Mouse (Mus musculus) thymus, postnatal 4 days (tissue): ENCODE data around the gene Dnajc25.

ENCODE experiments used
- DNase-seq: peaks from one replicate; pipeline ENCODE4 v3.0.0; 2021

Gene Dnajc25

DNA sequence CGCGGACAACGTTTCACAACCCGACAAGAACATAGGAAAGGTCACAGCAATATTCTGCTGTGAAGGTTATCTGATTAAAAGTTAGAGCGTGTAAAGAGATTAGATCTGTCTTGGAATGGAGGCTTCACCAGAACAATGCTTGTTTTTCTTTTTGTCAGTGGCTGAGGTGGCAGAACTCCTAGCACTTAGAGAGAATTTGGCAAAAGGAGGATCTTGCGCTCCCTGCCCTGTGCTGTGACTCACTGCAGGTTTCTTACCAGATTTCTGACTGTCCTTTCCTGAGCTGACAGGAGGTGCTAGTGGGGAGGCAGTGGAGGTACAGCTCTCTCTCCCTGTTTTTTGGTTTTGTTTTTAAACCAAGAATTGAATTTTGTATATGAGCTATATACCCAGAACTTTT is 12.2 kb downstream of the Dnajc25 start:
- DNase-seq, result no peak

DNA sequence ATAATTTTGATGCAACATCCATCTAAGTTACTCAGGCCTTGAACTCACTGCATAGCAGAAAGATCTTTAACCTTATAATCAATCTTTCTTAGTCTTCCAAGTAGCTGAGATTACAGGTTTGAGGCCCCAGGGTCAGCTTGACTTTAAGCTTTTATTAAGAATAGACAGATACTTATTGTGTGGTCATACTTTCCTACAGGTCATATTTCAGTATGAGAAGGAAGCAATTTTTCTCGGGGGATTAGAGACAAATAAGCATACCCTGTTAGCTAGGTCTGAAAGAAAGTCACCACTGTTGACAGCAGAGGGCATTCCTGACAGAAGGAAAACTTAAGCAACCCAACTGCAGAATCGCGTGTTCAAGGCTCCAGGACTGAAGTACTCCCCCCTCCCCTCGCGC is 13.1 kb downstream of the Dnajc25 start:
- DNase-seq, result no peak

DNA sequence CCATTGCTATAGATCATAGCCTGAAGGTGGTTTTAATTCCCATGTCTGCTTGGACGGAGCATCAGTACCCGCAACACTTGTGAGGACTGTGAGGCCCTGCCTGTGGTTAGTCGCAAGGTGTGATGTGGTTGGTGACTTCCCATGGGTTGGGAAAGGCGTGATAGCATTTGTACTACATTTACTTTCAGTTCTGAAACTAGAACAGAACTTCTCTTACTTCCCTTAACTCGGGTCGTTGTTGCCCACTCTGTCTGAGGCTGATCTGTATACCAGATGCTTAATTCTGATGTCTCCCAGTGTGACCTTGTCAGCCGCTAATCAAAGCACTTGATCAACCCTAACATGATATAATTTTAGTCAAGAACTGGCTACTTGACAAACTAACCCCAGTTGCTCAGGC is 14.3 kb downstream of the Dnajc25 start:
- peak; percentile 45 for DNase-seq

DNA sequence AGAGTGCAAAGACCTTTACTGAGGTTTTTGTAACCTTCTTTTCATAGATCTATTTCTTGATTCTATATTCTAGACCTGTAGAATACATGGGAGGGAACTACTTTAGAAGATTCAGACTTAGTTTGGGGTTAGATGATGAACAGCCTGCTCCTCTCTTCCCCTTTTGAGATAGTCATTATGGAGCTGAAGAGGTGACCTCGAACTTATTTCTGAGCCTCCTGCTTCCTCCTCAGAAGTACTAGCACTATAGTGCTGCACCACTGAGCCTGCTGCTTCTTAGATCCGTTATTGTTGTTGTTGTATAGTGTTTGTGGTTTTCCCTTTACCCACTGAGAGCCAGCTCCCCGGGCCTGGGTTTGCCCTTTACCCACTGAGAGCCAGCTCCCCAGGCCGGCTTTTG is 14.8 kb downstream of the Dnajc25 start:
- DNase-seq, result peak; percentile 53

DNA sequence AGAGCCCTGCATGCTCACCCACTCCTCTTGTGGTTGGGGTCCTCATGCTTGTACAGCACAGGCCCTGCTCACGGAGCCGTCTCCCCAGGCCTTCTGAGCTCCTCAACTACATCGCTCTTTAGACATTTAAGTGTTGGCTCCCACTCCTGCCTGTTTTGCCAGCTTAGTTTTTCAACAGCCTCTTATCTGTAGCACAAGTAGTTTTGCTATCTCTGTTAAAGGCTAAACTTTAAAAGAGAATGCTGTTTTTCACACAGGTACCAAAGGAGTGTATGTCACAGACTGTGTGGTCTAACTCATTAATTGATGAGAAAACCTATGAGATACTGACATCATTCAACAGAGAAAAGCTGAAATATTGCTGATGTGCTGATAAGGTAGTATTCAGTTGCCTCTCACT is 16.6 kb downstream of the Dnajc25 start:
- DNase-seq, result peak; percentile 42

DNA sequence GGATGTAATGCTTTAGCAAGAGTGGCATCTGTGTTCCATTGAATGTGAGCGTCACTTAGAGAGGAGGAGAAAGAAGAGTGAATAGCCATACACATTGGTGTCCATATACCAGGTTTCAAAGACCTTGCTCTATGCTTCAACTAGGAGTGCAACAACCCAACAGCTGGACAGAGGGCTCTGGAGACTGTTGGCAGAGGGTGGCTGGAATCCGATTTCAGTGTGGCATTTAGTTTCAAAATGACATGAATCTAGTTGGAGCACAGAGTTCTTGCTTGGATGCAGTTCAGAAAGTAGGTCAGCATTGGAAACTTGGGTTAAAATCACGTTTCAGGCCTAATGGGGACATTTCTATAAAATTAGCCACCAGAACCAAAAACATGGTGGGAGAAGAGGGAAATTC is 20.3 kb downstream of the Dnajc25 start:
- DNase-seq, result no peak

DNA sequence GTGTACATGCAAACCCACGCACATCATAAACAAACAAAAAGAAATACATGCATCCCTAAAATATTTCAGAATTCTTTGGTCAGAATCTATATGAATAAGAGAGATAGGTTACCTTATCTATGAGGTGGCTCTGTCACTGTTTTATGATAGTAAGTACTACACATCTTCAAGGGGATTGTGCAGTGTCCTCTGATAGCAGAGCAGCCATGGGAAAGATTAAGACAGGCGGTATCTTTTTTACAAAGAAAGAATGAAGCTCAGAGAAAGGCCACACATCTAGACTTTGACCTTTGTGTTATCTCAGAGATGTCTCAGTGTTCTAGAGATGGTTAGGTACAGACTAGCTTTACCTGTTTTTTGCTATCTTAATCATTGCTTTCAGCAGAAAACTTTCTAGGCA is 22.1 kb downstream of the Dnajc25 start:
- no peak for DNase-seq

DNA sequence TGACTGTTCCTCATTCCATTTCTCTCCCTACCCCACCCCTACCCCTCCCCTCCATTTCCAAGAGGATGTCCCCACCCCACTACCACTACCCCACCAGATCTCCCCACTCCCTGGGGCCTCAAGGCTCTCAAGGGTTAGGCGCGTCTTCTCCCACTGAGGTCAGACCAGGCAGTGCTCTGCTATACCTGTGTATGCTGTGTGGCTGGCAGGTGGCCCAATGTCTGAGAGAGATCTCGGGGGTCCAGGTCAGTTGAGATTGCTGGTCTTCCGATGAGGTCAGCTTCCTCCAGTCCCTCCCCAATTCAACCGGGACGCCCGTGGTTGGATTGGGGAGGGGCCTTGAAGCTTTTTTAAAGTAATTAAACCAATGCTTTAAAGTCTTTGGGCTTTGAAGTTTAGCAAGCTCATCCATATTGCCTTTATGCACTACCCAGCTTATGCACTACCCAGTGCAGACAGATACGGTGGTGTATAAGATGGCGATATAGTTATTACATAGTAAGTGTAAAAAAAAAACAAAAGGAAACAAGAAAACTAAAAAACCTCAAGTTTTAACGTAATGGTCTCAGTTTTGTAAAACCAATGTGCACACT is 39.6 kb downstream of the Dnajc25 start:
- peak; percentile 26 for DNase-seq

DNA sequence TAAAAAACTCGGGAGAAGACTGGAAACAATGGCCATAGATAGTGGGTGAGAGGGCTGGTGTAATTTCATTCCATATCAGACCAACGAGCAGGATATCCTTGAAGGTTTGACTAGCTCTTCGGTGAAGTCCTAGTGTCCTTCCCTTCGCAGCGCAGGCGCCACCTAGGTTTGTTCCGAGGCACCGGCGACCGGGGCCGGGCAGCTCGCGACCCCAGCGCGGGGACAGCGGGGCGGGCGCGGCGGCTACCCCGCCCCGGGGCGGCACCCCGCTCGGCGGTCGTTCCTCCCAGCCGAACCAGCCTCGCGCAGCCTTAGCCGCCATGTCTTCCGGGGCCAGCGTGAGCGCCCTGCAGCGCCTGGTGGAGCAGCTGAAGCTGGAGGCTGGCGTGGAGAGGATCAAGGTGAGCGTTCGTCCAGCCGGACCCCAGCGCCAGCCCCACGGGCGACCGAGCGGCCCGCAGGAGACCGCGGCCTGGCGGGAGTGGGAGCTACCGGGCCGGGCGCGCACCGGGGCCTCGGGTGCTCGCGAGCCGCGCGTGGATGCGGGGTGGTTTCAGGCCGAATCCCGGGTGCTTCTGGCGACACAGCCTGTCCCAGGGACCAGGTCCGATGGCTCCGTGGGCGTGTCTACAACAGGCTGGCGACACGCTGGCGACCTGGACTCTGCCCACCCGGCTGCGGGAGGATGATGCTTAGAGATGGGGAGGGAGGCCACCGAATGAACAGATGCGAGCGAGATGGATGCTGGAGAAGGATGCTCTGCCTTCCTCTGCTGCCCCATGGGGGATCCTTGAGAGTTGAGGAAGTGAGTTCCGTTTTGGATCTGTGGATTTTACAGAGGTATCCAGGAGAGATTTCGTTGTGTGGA is 40.3 kb downstream of the Dnajc25 start, which contains the start of gene Gng10:
Gene Gng10 (plus strand): TSS at position 171 of the 868 bp plus-strand sequence.
- DNase-seq, result peak; percentile 84

DNA sequence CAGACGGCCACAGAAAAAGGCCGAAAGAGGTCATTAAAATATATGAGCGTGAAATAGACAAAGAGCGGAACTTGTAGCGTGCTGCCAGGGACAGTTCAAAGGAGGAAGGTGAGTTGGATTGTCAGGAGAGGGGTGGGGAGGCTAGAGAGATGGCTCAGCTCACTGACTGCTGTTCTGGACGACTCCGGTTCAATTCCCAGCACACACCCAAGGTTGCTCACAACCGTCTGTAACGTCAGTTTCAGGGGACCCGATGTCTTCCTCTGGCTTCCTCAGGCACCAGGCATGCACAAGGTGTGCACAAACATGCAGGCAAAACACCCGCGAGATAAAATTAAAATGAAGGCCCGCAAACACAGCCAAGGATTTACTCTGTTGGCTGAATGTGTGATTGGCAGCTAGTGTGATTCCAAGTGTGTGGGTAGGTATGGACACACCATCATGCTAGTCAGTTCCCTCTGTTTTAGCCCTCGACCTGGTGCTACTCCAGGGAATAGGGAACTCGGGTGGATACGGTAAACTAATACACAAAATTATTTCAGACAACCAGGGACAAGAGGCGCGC is 41.0 kb downstream of the Dnajc25 start:
- peak; percentile 32 for DNase-seq

DNA sequence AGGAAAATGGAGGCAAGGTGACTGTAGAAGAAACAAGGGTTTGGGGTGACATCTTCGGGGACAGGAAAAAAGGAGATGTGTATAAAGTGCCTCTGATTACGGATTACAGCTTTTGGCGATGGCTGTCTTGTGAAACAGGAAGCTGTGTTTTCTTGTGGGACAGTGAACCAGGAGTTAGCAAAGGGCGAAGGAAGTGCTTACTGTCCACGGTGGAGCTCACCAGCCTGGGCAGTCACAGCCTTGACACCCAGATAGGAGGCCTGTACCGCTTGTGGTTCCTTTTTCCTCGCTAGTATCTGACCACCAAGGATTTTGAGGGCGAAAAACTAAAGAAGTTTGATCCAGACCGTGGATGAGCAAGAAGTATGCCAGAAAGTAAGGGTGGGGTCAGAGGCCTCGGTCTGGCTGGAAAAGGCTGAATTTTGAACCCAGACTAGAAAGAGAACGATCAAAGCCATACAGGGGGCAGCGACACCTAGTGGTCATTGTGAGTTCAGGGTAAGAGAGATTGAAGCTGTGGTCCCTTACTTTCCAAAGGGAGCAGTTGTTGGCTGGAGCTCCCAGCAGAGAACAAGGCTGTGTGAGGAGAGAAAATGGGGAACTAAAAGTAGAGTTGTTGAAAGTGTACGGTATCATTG is 41.7 kb downstream of the Dnajc25 start:
- DNase-seq, result peak; percentile 85

DNA sequence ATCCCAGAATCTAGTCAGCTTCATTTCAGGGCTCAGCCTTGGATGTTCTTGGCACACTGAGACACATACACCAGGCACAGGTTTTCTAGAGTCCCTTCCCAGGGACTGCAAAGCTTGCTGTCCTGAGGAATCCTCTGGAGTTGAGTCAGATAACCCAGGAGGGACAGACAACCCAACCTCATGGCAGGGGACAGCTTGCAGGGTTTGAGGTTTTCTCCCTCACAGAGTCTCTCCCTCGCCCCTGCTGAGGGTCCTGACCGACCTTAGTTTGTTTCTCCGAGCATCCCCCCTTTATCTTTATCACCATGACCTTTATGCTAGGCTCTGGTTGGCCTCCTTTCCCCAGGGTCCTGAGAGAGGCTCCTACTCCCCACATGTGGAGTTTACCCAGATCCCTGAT is 42.7 kb downstream of the Dnajc25 start:
- DNase-seq, result no peak

DNA sequence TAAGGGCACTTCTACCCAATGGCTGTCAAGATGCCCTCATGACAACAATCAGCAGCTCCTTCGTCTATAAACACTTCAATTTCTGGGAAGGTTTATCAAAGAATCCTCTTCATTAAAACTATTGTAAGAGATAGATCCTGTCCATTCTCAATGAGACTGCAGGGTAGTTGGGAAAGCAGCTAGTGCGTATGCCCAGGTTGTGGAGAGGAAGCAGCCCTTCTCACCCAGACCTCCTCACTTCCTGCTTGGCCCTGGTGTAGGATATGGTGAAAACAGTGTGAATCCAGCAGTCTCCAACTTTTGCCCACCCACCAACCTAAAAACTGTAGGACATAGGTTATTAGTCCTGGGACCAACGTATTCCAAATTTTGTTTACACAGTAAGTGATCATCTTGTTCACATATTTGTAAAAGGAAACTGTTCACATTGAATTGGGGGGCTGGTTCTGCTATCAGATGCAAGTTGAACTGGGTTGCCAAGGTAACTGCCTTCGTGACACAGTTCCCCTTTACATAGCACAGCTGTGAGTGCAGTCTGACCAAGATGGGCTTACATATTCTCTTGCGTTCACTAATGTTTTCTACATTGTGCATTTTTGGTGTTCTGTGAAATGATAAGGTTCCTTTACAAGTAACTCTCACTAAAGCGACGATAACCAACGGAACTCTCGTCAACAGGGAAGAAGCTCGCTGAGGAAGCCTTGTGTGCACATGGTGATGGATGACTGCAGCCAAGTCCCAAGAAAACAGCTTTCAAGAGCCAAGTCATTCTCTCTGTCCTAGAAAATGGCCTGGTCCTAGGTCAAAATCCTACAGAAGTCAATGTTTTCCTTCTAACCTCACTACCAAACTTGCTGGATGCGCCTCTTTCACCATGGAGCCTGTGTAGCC is 45.8 kb downstream of the Dnajc25 start:
- no peak for DNase-seq

DNA sequence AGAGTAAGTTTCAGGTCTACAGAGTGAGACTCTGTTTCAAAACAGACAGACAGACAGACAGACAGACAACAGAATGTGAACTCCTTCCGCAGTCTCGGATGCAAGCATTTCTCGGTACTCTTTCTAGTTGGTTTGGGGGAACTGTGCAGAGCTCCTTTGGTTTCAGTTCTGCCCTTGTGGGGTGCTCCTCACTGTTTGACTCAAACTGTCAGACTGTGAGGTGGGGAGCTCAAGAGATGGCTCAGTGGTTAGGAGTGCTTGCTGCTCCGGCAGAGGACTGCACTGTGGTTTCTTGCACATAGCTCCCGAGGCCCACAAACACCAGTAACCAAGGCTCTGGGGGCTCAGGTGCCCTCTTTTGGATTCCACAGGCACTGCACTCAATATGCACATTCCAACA is 48.2 kb downstream of the Dnajc25 start:
- no peak for DNase-seq

DNA sequence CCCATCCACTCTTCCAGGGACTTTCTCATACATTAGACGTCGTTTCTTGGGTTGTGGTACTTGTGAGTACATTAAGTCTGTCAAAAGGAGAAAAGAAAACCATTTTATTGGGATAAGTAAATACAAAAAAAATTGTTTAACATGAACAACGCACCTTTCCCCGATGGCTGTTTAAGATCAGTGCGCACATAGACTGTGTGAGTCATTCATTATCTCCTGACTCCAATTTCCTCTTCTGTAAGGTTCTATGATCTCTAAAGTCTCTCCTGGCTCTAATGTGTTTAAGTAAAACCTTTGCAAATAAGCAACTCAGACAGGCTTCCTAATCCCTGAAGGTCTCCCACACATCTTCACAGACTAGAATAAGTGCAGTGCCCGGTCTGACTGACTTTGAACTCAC is 49.0 kb downstream of the Dnajc25 start:
- no peak for DNase-seq

DNA sequence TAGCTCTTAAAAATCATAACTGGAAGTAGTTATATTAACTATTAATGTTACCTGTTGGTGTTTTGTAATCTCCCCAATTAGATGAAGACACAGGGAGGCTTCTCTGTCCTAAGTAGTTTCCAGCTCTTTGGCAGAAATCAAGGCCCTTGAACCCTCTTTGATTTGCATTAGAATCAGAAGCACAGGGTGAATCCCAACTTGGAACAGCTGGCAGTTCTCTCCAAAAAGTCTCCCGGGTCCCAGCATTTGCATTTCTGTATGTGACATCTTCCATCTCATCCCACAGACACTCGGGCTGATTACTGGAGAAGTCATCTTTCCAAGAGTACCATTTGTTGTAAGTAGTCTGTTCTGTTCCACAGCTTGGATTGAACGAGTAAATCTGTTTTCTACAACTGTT is 52.4 kb downstream of the Dnajc25 start:
- no peak for DNase-seq

DNA sequence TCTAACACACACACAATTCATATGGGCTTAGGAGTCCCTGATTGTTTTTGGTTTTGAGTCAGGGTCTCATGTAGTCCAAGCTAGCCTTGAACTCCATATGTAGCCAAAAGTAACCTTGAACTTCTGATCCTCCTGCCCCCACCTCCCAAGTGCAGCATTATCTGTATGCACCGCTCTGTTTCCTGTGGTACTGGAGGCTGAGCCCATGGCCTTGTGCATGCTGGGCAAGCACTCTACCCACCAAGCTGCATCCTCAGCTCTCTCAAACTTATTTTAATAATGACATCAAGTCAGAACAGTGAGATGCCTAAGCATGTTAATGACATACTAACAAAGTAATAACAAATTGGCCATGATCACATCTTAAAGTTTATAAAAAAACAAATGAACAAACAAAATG is 56.2 kb downstream of the Dnajc25 start:
- no peak for DNase-seq

DNA sequence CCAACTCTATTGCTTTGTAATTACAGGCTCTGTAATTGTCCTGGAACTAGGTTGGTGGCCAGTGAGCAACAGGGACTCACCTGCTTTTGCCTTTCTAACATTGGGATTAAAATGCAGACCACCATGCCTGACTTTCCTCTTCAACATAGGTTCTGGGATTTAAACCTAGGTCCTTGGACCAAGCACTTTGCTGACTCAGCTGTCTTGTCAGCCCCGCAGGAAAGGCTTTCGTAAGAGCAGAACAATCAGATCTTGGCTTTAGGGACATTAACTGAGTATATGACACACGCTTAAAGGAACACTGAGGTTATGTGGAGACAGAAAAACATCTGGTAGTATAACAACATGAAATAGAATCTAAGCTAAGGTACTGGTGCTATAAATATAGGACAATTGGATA is 63.1 kb downstream of the Dnajc25 start:
- DNase-seq, result no peak

DNA sequence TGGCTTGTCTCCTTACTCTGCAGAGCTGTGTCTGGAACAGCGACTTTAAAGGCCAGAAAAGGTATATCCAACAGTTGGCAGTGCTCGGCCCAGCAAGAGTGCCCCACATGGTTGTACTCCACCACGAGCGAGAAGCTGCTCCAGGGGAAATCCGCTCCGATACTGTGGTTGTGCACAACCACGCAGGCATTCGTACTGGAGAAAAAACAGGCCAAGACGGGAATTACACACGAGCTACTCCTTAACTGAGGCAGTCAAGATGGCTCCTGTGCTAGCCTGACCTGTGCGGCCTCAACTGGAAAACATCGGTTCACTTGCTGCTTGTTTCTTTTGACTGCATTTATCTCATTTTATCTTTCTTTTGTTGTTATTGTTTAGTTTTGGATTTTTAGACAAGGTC is 67.7 kb downstream of the Dnajc25 start:
- no peak for DNase-seq

DNA sequence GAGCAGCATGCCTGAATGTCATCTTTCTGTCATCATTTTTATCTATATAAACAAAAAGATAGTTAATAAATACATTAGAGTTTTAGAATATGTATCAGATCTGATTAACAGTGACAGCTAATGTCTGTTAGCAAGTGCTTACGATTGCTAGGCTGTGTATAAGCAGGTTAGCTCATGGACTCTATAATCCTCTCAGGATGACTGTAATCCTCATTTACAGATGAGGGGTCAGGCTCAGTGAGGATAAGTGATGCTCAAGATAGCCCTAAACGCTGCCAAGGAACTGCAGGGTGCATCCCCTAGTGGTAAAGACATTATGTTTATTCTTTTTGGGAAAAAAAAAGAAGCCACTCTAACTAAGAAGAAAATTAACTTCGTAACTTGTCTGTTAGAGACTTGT is 74.4 kb downstream of the Dnajc25 start:
- no peak for DNase-seq
